Mouse (Mus musculus) R1 (cell line): ENCODE results near the gene Casp4.

ENCODE experiments used
- DNase-seq: peaks from one replicate; pipeline ENCODE4 v3.0.0-alpha.2; 2018; ENCODE audit warnings: low read depth, low spot score

The Casp4 gene

DNA sequence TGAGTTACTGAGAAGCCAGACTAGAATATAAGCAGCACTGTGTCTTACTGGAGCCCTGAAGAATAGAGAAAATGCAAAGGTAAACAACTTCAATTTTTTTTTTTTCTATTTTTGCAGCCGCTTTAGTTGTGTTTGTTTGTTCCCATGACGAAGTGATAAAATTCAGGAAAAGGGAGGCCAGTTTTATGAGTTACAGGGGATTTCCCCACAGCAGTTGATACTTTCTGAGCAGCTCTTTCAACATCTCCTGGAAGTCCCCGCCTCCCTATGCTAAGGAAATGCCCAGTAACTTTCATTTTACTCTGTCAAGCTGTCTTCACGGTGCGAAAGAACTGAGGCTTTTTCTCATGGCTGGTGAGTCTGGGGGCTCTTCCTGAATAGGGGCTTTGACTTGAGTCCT is at the start of gene Casp4:
Casp4 (plus strand) TSS at position 268 of the 400 bp plus-strand sequence.
- no peak for DNase-seq

GRCm38 (mm10) chr9:5263951-5264475 is 44.6 kb upstream of the Casp4 start:
- no peak for DNase-seq

DNA sequence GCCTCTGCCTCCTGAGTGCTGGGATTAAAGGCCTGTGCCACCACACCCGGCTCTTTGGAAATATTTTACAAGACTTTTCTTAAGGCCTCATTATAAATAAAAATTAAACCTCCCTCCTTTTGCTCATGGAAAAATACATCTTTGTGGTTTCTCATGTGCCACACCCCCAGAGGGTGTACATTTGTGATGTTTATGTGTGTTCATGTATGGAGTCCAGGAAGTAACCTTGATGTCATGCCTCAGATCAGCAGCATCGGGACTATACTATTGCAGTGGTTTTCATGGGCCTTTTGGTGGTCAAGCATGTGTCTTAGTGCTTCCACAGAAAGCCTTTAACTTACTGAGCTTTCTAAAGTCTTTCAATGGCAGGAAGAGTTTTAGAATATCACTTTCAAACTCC is 38.4 kb upstream of the Casp4 start:
- DNase-seq, result no peak

DNA sequence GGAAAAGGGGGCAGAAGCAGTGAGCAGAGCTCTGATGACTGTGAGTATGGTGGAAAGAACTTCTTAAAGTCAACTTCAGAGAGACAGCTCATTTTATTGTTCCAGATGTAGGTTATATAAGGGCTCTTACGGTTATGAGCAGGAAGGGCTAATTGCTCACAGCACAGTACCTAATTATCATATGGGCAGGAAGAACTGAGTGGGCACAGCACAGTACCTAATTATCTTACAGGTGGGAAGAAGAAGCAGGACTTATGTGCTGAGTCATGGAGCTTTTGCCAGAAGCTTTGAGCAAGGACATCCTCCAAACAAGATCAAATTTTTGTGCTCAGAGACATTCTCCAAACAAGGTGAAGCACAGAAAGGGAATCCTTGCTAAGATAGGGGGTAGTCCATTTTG is 37.7 kb upstream of the Casp4 start:
- DNase-seq, result no peak

- DNase-seq, result no peak
Observed at GRCm38 (mm10) chr9:5271334-5271845, 37.2 kb upstream of the Casp4 start.

DNA sequence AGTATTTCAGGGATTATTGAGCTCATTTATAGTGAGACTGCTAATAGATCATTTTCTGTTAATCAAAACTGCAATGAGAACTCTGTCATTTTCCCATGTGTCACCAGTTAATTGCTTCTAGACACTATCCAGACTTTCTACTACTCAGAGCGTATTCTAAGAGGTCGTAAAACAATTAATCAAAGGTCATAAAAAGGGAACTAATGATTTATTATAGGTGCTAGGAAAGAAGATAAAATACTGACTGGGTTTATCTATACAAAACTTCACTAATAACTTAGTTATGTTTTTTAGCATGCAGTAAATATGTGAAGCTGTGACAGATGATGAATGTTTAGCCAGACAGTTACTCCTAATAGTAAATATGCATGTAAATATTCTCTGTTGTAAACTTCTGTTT is 22.6 kb upstream of the Casp4 start:
- DNase-seq, result no peak

GRCm38 (mm10) chr9:5286597-5286996 is 22.0 kb upstream of the Casp4 start:
- no peak for DNase-seq

GRCm38 (mm10) chr9:5296354-5297237 is 12.0 kb upstream of the Casp4 start:
- DNase-seq, result no peak

- no peak for DNase-seq
Observed at GRCm38 (mm10) chr9:5298329-5299131, 10.1 kb upstream of the Casp4 start, which contains the start of gene Casp1. Gene Casp1, plus strand, starts transcription at chr9:5298517.

- DNase-seq, result no peak
Observed at GRCm38 (mm10) chr9:5299132-5299381, 9.6 kb upstream of the Casp4 start.

- DNase-seq, result no peak
Observed at GRCm38 (mm10) chr9:5310112-5310511, 1.5 kb downstream of the Casp4 start.

- DNase-seq, result no peak
Observed at GRCm38 (mm10) chr9:5311435-5311834, 2.8 kb downstream of the Casp4 start.

DNA sequence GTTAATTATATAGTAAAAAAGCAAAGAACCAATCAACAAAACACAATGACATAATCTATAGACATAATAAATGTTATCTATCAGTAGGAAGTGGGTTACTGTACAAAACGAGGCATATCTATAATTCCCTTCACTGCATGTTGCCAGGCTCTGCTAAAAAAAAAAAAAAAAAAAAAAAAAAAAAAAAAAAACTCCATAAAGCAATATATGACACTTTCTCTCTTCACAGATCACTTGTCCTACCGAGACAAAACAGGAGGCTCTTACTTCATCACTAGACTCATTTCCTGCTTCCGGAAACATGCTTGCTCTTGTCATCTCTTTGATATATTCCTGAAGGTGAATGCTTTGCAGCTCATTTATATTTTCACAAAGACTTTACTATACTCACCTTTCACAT is 19.6 kb downstream of the Casp4 start:
- DNase-seq, result no peak

DNA sequence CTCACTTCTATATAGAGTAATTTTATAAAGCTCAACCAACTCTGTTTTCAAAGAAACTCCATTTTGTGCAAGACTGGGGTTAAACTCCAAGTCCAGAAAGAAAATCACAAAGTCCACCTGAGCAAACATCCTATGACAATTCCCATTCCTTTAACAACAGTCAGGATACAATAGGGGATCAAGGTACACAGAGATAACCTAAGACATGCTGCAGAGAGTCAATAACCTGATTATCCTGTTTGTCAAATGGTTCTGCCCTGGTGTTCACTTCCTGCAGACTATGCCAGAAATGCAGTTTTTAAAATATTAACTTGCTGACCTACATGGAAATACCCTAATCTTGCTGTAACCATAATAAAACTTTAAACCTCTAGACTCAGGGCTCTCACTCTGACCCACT is 23.8 kb downstream of the Casp4 start:
- no peak for DNase-seq

- no peak for DNase-seq
Observed at GRCm38 (mm10) chr9:5333422-5333821, 24.8 kb downstream of the Casp4 start.

- no peak for DNase-seq
Observed at GRCm38 (mm10) chr9:5343092-5343491, 34.5 kb downstream of the Casp4 start.

DNA sequence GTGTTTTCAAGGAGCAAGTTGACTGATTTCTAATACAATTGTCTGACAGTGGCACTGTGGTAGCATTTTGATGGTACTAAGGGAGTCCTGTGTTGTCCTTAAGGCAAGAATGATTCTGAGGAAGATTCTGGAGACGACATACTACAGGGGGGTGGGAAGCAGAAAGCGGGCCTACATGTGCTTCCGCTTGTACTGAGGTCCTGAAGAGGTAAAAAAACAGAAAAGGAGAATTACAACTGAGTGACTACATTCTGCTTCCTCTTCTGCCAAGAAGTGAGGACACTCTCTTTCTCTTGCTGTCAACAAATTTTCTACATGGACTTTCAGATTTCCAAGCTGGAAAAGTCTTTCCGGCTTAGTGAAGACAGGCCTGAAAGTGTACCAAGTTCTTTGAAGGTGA is 35.5 kb downstream of the Casp4 start:
- DNase-seq, result no peak

- DNase-seq, result no peak
Observed at GRCm38 (mm10) chr9:5345291-5345898, 36.8 kb downstream of the Casp4 start, which contains the start of gene Casp12. Gene Casp12, plus strand, starts transcription at chr9:5345430.

DNA sequence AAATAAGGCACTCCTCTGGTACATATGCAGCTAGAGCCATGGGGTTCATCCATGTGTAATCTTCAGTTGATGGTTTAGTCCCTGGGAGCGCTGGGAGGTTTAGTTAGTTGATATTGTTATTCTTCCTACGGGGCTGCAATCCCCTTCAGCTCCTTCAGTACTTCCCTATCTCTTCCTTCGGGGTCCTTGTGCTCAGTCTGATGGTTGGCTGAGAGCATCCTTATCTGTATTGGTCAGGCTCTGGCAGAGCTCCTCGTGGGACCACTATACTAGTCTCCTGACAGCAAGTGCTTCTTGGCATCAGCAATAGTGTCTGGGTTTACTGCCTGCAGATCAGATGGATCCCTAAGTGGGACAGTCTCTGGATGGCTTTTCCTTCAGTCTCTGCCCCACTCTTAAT is 38.8 kb downstream of the Casp4 start:
- DNase-seq, result no peak

GRCm38 (mm10) chr9:5353673-5354072 is 45.0 kb downstream of the Casp4 start:
- DNase-seq, result no peak

- DNase-seq, result no peak
Observed at GRCm38 (mm10) chr9:5356801-5357200, 48.2 kb downstream of the Casp4 start.
